Mouse (Mus musculus) heart, embryonic 14.5 days (tissue): ENCODE data around the gene Lrrc28. TPM values are rescaled to one million over a fixed set of nuclear protein-coding genes. Genes with fewer than 3 reads are reported as not detected.
"Not testable (repeated sequence)": the region's sequence is repeated elsewhere in the genome, so short reads cannot be mapped to it uniquely, and the experiment has no call there.

ENCODE experiments used
- ATAC-seq: fragments of 200-750 bp; cut with Nextera tagmentation; 2 replicates; pipeline ENCODE4 v1.8.0; 2017; ENCODE audit warnings: low read depth, moderate TSS enrichment; ENCODE audit not compliant: insufficient number of reproducible peaks, insufficient read depth, low FRiP score
- H3K27ac ChIP-seq, 2 experiments: fragments of 200-500 bp in 1 of 2; fragments of 300-500 bp in 1 of 2; sonication (generic) in 1 of 2; replicated peaks in 1 of 2; 2 replicates each; pipeline ENCODE4 v1.5.1; 2012 to 2014; ENCODE audit warnings: low read depth in 2 of 2, low read length in 2 of 2, control low read depth in 1 of 2, mild to moderate bottlenecking in 1 of 2, mixed read lengths in 1 of 2; ENCODE audit not compliant: control insufficient read depth in 1 of 2, insufficient read depth in 1 of 2
- H3K27me3 ChIP-seq: fragments of 300-500 bp; sonication (generic); 2 replicates; pipeline ENCODE4 v1.6.1; 2014; ENCODE audit warnings: mild to moderate bottlenecking, low read length, control low read depth; ENCODE audit not compliant: control insufficient read depth, insufficient read depth
- H3K36me3 ChIP-seq: fragments of 300-500 bp; sonication (generic); 2 replicates; pipeline ENCODE4 v1.6.1; 2014; ENCODE audit warnings: mild to moderate bottlenecking, control low read depth, low read length, mixed read lengths; ENCODE audit not compliant: control insufficient read depth, insufficient read depth
- H3K4me1 ChIP-seq, 2 experiments: fragments of 200-500 bp in 1 of 2; fragments of 300-500 bp in 1 of 2; sonication (generic) in 1 of 2; 2 replicates each; pipeline ENCODE4 v1.6.1; 2012 to 2014; ENCODE audit warnings: low read length in 2 of 2, control low read depth in 1 of 2, mixed read lengths in 1 of 2; ENCODE audit not compliant: control insufficient read depth in 2 of 2, insufficient read depth in 2 of 2
- H3K4me2 ChIP-seq: fragments of 300-500 bp; sonication (generic); 2 replicates; pipeline ENCODE4 v1.6.1; 2014; ENCODE audit warnings: mild to moderate bottlenecking, low read length
- H3K4me3 ChIP-seq, 2 experiments: fragments of 200-500 bp in 1 of 2; fragments of 300-500 bp in 1 of 2; sonication (generic) in 1 of 2; 2 replicates each; pipeline ENCODE4 v1.5.1; 2012 to 2014; ENCODE audit warnings: low read length in 2 of 2, mild to moderate bottlenecking in 2 of 2, control low read depth in 1 of 2, low read depth in 1 of 2, moderate library complexity in 1 of 2; ENCODE audit not compliant: control insufficient read depth in 1 of 2, insufficient read depth in 1 of 2
- H3K9ac ChIP-seq: fragments of 300-500 bp; sonication (generic); 2 replicates; pipeline ENCODE4 v1.6.1; 2014; ENCODE audit warnings: mild to moderate bottlenecking, low read length
- H3K9me3 ChIP-seq: fragments of 300-500 bp; sonication (generic); 2 replicates; pipeline ENCODE4 v1.6.1; 2016; ENCODE audit warnings: low read length, control low read depth; ENCODE audit not compliant: control insufficient read depth
- WGBS: fragments of 180-500 bp; shearing (Covaris S2); extraction: QIAGEN DNeasy Blood & Tissue Kit; methylation state at CpG from one replicate; pipeline ENCODE4 v1.1.7; 2014; 5-methylcytosine and 5-hydroxymethylcytosine counted together
- polyA plus RNA-seq: library from polyadenylated mRNA; unstranded; fragments of >200 nt; fragmentation: Nextera tagmentation; extraction: Ambion mirVana; gene quantifications from 2 replicates; pipeline ENCODE4 v1.2.1, GENCODE M21; 2014

Gene Lrrc28
- polyA plus RNA-seq, 1 experiment from 2014 or later = 13.3 TPM

GRCm38 (mm10) chr7:67530981-67531380, 114.1 kb downstream of the Lrrc28 start:
- H3K27ac ChIP-seq = no peak overlapping the region
- no peak overlapping the region for H3K4me2 ChIP-seq
- WGBS = 14% methylated on average over 2 of the region's 2 CpGs
- ATAC-seq = no peak
- H3K4me1 ChIP-seq = peaks cover 30 to 51% of the 10 kb centered on the region in 2 experiments
- no peaks in the 10 kb centered on the region for H3K27me3 ChIP-seq
- H3K36me3 ChIP-seq = no peaks in the 10 kb centered on the region; the same call in 1 of the 2 replicates
- no peaks in the 10 kb centered on the region for H3K9me3 ChIP-seq
- H3K9ac ChIP-seq = no peak overlapping the region
- no peak overlapping the region for H3K4me3 ChIP-seq

DNA sequence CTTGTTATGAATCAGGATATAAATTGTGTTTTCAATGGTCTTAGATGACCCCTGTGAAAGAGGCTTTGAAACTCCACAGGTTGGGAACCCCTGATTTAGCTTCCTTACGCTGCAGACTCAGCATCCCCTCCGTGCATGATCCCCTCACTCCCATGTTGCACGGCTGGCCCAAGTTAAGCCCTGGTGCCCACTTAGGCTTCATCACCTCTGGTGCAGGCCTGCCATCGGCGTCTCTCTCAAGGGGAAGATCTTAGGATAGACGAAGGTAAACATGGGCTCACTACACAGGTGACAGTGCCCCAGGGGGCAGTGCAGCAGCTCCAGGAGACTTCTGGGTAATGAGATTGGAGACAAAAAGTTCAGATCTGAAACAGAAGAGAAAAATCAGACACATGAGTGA, 115.7 kb downstream of the Lrrc28 start:
- Histone ChIP-seq H3K9me3 (no peaks in the 10 kb centered on the region), H3K9ac (no peak overlapping the region), H3K27me3 (no peaks in the 10 kb centered on the region), H3K36me3 (no peaks in the 10 kb centered on the region; the same call in 1 of the 2 replicates), H3K4me1 (peaks cover 30 to 52% of the 10 kb centered on the region in 2 experiments), H3K4me3 (no peak overlapping the region), H3K4me2 (no peak overlapping the region), H3K27ac (no peak overlapping the region)
- 74% methylated on average over 6 of the region's 6 CpGs for WGBS
- ATAC-seq = no peak

GRCm38 (mm10) chr7:67528821-67529221, 116.2 kb downstream of the Lrrc28 start:
- ATAC-seq = no peak
- no peak overlapping the region for H3K4me3 ChIP-seq

GRCm38 (mm10) chr7:67528063-67528811, 116.8 kb downstream of the Lrrc28 start:
- peaks cover 26 to 47% of the 10 kb centered on the region in 2 experiments for H3K4me1 ChIP-seq
- no peaks in the 10 kb centered on the region for H3K27me3 ChIP-seq
- H3K9ac ChIP-seq = no peak overlapping the region
- no peak overlapping the region for H3K4me2 ChIP-seq
- no peaks in the 10 kb centered on the region; the same call in 1 of the 2 replicates for H3K36me3 ChIP-seq
- H3K4me3 ChIP-seq = no peak overlapping the region
- 44% methylated on average over 10 of the region's 10 CpGs for WGBS
- no peaks in the 10 kb centered on the region for H3K9me3 ChIP-seq
- H3K27ac ChIP-seq = peak overlapping the region; percentile 34 to 58
- ATAC-seq = peak; percentile 71; the same call in 1 of the 2 replicates

More at GRCm38 (mm10) chr7:67528821-67529221, 116.2 kb downstream of the Lrrc28 start:
- Histone ChIP-seq H3K36me3 (no peaks in the 10 kb centered on the region; the same call in 1 of the 2 replicates), H3K9ac (no peak overlapping the region), H3K27me3 (no peaks in the 10 kb centered on the region), H3K4me2 (no peak overlapping the region), H3K27ac (no peak overlapping the region; a peak in 1 of 4 replicates), H3K9me3 (no peaks in the 10 kb centered on the region), H3K4me1 (peaks cover 30 to 52% of the 10 kb centered on the region in 2 experiments)
- WGBS = 94% methylated on average over 18 of the region's 18 CpGs

DNA sequence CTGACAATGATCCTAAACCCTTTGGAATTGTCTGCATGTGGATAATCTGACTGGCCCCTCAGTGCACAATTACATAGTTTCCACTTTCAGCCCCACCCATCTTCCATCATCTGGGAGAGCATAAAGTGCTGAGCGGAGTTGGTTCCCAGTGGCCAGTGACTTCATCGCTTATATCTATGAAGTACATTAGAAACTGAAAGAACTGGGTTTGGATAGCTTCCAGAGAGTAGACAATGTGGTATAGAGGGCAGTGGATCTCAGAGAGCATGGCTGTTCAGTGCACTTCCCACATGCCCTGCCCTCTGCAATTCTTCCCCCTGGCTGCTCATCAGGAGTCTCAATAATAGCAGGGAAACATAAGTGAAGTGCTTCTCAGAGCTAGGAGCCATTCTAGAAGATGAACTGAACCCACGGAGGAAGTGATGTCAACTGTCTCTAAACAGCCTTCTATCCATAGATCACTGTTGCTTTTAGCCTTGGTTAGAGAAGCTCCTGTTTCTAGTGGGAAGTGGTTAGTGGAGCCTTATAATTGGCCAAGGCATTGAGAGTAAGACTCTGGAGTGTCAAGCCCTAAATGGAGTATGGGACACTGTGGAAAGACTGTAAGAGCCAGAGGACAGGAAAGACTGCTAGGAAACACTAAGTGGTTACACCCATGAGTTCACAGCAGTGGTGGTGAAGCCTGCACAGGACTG, 119.0 kb downstream of the Lrrc28 start:
- Histone ChIP-seq H3K27ac (0 out of 4 replicates have a peak overlapping the region, but pooled peaks of 1 of the 2 experiments have one; percentile 2), H3K27me3 (no peaks in the 10 kb centered on the region), H3K4me3 (no peak overlapping the region), H3K4me2 (no peak overlapping the region), H3K9me3 (no peaks in the 10 kb centered on the region), H3K36me3 (no peaks in the 10 kb centered on the region; the same call in 1 of the 2 replicates), H3K9ac (no peak overlapping the region), H3K4me1 (peaks cover 21 to 30% of the 10 kb centered on the region in 2 experiments)
- WGBS = 69% methylated on average over 3 of the region's 3 CpGs
- ATAC-seq = no peak

GRCm38 (mm10) chr7:67524069-67524468, 121.0 kb downstream of the Lrrc28 start:
- H3K27ac ChIP-seq, H3K9me3 ChIP-seq, H3K27me3 ChIP-seq, H3K4me3 ChIP-seq, H3K4me2 ChIP-seq, H3K36me3 ChIP-seq, H3K9ac ChIP-seq, ATAC-seq: not testable (repeated sequence)
- H3K4me1 ChIP-seq = peaks cover 15 to 18% of the 10 kb centered on the region in 2 experiments
- 87% methylated on average over 8 of the region's 8 CpGs for WGBS

DNA sequence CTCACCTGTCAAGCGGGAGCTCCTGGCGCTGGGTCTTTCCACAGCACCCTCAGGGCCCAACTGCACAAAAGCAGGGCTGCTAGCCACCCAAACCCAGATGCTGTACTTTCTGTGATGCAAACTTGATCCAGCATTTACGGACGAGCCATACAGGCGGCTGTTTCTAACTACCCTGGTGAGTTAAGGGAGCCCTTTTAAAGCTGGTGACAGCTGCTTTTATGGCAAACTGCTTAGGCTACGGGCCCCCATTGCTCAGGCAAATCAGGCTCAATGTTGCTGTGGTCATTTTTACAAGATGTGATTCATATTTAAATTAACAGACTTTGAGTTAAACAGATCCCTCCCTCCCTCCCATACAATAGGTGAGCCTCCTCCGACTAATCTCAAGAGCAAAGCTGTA, 121.7 kb downstream of the Lrrc28 start:
- 84% methylated on average over 7 of the region's 7 CpGs for whole genome bisulfite sequencing
- peaks cover 9 to 14% of the 10 kb centered on the region in 2 experiments for H3K4me1 ChIP-seq
- H3K4me3 ChIP-seq = no peak overlapping the region
- H3K27me3 ChIP-seq = no peaks in the 10 kb centered on the region
- H3K9me3 ChIP-seq = no peaks in the 10 kb centered on the region
- no peak for ATAC-seq
- no peak overlapping the region for H3K27ac ChIP-seq
- H3K9ac ChIP-seq = no peak overlapping the region
- H3K4me2 ChIP-seq = no peak overlapping the region
- H3K36me3 ChIP-seq = no peaks in the 10 kb centered on the region
